8 mouse cellular contexts compared by ENCODE assay signal in genomic region chr10:97312978-97313377, GRCm38 (mm10).
DNase-seq lines count a peak whose midpoint lies in the region; ATAC-seq lines count a peak whose summit lies in the region.

No protein-coding gene starts in this region.

- H3K27me3 ChIP-seq in hindbrain, embryonic 12.5 days, result no peaks in the 10 kb centered on the region

- peak overlapping the region; percentile 97 for H3K27ac ChIP-seq in hindbrain, embryonic 12.5 days

- peak; percentile 96 for DNase-seq in Muller cell, postnatal 12 days (ENCODE audit: inconsistent ontology term)
- peak; percentile 94 for DNase-seq in cerebellum, adult 9-11 months
- peak; percentile 86 to 94 for DNase-seq in frontal cortex, postnatal 10 days (ENCODE audit: low spot score in 2 of 2)
- DNase-seq in layer of hippocampus, postnatal 14 days (ENCODE audit: low spot score in 2 of 2), result peak; percentile 93 to 96
- DNase-seq in lung, postnatal 14 days, result peak; percentile 97
- DNase-seq in retina, adult 2 months (ENCODE audit: low read depth, low spot score), result peak; percentile 74
- peak; percentile 90 to 93 for DNase-seq in thymus, postnatal 36 days

- H3K9ac ChIP-seq in hindbrain, embryonic 12.5 days, result peak overlapping the region; percentile 66

- H3K9me3 ChIP-seq in hindbrain, embryonic 12.5 days (replicated peaks), result no peaks in the 10 kb centered on the region

- under 1% methylated on average over 17 of the region's 17 CpGs for WGBS in hindbrain, embryonic 12.5 days

- peak overlapping the region; percentile 45 for H3K4me3 ChIP-seq in hindbrain, embryonic 12.5 days

- ATAC-seq in hindbrain, embryonic 12.5 days (ENCODE audit: low FRiP score), result peak; percentile 96

- peak overlapping the region; percentile 61 for H3K4me2 ChIP-seq in hindbrain, embryonic 12.5 days (replicated peaks)

- H3K36me3 ChIP-seq in hindbrain, embryonic 12.5 days, result no peaks in the 10 kb centered on the region

- peaks cover 3% of the 10 kb centered on the region; the same call in 1 of the 2 replicates for H3K4me1 ChIP-seq in hindbrain, embryonic 12.5 days

Comparison
In these comparisons a context has a peak if more than half of its experiments do, and no peak if none do; other contexts are left out.
1. Peak in every context shown above with its lines: DNase-seq, ATAC-seq, H3K4me3 ChIP-seq and H3K27ac ChIP-seq.